Mouse (Mus musculus) monocyte, adult 5-6 weeks (primary cell): Measurements from ENCODE around the gene Rpusd3. TPM values are rescaled to one million over a fixed set of nuclear protein-coding genes. Genes with fewer than 3 reads are reported as not detected.

Experiments used
- ATAC-seq: fragments of 153-309, 156-312 bp; replicated peaks from 2 replicates; pipeline ENCODE4 v1.8.0; 2017; ENCODE audit warnings: mild to moderate bottlenecking; ENCODE audit not compliant: low TSS enrichment, insufficient number of reproducible peaks, severe bottlenecking, poor library complexity, low FRiP score
- total RNA-seq: library from RNA; stranded (forward); fragments of 200-1000, 200-491, 200-594 nt; gene quantifications from 3 replicates; pipeline ENCODE4 v1.2.3, GENCODE M21; 2017

Gene Rpusd3
- 0.96 to 6.9 TPM (median 4.4 TPM) in 3 replicates for total RNA-seq

DNA sequence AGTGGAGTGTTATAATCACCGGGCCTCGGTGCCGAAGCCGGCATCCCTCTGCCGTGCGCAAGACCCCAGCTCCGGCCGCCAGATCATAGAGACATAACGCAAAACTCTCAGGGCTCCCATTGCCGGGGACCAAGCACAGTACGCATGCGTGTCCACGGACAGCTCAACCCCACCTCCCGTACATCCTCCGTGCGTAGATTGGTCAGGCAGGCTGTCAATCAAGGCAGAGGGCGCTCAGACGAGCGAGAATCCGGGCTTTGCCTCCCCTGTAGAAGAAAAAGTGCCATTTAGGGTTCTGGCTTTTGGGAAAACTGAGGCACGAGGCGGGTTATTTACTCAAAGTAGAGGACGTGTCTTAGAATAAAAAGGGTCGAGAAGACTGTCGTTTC lies at the start of gene Rpusd3:
Rpusd3 (minus strand) TSS at position 142 of the 389 bp plus-strand sequence.
- ATAC-seq = peak; percentile 95

DNA sequence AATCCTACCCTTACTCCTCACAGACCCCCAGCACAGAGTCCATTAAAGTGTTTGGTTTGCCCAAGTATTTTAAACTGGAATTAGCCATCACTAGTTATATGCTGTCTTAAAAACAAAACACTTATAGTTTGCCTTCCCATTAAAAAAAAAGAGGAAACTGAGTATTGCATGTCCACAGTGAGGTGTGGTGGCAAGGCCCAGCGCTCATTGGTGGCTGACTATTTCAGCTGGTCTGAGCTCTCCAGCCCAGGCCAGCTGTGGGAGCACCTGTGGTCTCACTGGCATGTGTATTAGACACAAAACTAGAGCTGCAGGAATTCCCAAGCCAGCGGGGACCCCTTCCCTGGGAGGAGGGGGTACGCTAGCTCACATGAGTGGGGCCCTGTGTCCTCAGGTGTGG lies 49.4 kb upstream of the Rpusd3 start:
- no peak for ATAC-seq

DNA sequence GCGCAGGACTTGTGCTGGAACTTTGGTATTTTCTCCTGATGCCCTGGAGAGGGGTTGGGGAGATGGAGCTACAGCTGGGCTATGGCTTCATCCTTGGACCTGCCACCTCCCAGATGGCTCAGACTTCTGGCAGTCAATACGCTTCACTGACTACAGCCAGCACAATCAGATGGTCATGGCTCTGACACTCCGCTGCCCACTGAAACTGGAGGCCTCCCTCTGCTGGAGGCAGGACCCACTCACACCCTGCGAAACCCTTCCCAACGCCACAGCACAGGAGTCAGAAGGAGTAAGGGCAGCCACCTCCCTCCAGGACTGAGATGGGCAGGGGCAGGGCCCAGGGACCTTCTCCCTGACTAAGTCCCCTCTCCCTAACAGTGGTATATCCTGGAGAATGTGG lies 46.5 kb upstream of the Rpusd3 start:
- no peak for ATAC-seq

DNA sequence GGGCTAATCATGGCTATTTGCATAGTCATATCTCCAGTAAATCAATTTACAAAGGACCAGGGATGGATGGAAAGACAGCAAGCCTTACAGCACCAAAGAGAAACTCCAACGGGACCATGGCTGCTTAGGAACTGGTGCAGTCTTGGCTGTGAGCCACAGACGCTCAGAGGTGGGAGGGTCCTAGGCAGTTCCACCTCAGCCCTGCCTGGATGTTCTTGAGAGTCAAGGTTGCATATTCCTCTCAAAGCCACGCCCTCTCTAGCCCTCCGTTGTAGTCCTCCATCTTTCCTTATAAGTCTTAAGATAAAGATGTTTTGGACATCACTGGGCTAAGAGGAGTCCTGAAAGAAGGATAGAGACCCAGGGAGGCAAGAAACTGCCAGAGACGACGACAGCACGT lies 44.9 kb upstream of the Rpusd3 start:
- no peak for ATAC-seq

DNA sequence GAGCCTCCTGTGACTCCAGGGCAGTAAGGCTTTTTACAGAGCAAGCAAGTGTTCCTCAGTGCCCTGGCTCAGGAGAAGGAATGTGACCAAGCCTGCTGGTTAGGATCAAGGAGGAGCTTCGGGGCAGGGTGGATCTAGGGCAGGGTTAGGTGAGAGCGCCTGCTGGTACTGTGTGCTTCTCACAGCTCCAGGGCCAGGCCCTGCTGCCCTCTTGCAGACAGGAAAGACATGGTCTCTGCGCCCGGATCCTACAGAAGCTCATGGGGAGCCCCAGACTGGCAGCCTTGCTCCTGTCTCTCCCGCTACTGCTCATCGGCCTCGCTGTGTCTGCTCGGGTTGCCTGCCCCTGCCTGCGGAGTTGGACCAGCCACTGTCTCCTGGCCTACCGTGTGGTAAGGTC lies 39.5 kb upstream of the Rpusd3 start:
- no peak for ATAC-seq

DNA sequence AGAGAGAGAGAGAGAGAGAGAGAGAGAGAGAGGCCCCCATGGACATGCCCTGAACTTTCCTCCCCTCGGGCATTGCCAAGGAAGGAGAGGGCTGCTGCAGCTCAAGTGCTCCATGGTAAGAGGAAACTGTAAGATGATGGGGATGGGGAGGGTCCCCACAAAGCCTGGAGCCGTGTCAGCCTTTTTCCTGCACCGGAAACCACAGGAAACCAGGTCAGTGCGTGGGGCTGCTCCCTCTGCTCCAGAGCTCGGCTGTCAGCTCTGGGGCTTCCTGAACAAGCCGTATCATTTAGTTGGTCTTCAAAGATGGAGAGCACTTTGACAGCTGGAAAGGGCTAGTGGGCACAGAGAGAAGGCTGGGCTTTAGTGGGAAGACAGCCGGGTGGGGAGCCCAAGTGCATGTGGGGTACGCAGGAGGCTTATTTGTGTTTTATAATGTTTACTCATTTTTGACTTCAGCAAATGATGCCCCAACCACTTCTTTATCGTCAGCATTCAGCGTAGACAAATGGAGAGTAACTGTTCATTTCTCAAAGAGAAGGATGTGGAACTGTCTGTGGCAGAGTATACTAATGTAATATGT lies 38.9 kb upstream of the Rpusd3 start, which contains the start of gene Il17re:
Il17re (plus strand) TSS at position 533 of the 583 bp plus-strand sequence.
- ATAC-seq = no peak

DNA sequence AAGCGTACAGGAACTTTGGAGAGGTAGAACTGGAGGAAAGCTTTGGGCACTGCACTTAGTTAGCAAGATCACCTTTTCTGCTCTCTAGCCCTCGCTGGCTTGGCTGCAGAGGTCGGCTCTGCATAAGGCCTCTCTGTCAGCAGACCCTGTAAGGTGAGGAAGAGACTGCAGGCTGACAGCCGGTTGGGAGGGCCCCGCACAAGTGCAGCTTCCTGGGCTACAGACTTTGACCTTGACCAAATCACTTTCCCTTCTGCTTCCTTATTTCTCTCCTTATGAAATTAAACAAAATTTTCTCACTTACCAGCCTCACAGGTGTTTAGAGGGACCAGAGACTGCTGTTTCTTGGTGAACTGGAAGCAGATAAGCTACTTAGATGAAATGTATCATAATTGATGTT lies 35.9 kb upstream of the Rpusd3 start:
- ATAC-seq = no peak

DNA sequence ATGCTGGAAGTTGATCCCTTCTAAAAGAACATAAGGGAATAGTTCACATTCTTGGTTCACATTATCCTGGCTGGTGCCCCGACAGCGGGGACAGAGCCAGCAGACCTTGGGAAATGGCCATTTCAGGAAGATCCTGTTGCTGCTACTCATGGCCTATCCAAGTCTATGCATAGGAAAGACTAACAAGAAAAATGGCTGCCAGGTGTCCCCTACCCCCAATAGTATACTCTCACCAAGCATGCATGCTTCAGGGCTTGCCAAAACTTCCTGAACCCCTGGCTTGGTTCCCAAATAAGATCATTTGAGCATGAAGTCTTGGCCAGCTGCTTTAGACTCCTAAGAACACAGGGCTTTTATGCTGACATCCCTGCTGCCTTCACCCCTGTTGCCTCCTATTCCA lies 32.7 kb upstream of the Rpusd3 start:
- no peak for ATAC-seq

DNA sequence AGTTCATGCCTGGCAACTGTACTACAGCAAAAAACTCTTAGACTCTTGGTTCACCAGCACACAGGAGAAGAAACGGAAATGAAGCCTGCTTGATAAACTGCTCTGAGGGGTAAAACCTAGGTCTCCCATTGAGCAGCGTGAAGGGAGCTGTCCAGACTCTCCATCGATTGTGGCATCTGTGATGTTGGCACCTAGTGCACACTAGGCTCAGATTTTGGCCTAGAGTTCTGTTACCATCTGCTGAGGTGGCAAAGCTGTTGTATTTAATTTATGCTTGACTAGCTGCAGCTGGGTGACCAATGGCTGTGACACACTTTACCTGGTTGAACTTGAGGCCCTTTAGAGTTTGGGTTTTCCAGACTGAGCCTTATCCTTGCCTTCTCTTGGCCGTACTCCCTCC lies 28.5 kb upstream of the Rpusd3 start:
- ATAC-seq = no peak

DNA sequence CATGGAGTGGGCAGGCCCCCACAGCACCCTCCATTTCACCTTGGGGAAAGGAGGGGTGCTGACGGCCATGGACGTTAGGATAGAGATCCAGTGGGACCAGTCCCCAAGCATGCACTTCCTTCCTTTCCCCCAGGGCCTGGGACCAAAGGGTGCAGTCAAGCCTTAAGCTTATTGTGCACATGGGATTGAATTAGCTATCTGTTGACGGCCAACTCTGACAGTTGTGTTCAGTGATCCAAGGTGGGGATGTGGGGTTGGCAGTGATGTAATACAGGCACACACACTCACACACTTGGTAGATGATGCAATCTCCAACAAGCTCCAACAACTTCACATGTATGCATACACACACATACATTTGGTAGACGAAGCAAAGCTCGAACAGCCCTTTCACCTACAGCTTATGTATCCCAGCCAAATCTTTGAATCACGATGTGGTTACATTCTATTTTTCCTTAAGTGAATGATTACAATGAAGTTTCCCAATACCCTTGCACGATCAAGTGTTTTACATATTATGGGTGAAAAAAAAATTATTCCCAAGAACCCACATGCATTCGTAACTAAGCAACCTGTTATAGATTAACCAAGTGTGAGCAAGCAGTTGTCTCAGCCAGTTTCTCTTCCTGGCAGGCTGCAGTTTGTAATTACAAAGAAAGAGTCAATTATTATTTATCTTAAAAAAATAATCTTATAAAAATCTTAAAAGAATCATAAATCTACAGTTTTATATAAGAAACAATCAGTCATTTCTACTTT lies 25.2 kb upstream of the Rpusd3 start:
- no peak for ATAC-seq

DNA sequence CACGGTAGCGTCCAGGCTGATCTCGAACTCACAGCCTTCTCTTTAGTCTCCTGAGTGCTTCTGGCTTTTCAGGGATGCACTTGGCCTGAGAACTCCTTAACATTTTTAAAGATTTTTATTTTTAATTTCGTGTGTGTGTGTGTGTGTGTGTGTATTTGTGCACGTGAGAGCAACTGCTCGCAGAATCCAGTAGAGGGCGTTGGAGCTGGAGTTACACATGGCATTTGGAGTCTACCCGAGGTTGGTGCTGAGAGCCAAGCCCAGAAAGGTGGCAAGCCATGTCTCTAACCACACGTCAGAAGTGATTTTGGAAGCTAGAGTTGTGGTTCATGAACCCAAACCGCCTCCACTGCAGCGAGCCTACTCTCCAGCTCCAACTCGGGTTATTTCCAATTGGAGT lies 24.0 kb upstream of the Rpusd3 start:
- ATAC-seq = 0 out of 2 replicates have a peak, but pooled peaks have one; percentile 14

DNA sequence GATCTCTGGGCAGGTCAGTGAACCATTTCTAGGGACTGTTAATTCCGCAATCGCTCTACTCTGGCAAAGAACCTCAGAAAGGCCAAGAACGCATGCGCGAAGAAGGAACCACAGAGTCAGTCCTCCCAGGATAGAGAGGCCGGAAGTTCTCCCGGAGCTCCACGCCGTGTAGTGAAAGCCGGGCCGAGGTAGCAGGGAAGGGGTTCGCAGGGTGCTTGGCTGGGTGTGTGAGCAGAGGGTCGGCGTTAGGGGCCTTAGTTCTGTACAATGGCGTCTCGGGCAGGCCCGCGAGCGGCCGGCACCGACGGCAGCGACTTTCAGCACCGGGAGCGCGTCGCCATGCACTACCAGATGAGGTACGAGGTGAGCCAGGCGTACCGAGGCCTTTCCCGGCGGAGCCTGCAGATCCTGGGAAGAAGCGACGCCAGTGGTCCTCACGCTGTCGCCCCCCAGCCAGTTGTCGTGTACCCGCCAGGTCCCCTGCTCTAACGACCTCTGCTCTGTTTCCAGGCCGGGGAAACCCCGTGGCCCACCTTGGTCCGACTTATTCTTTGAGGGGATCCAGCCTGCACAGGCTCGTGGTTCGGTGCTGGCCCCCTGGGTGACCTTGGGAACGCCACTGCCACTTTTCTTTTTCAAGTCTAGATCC lies 23.4 kb upstream of the Rpusd3 start, which contains the start of gene Jagn1:
Jagn1 (plus strand) TSS at position 128 of the 649 bp plus-strand sequence.
- peak; percentile 90 for ATAC-seq

DNA sequence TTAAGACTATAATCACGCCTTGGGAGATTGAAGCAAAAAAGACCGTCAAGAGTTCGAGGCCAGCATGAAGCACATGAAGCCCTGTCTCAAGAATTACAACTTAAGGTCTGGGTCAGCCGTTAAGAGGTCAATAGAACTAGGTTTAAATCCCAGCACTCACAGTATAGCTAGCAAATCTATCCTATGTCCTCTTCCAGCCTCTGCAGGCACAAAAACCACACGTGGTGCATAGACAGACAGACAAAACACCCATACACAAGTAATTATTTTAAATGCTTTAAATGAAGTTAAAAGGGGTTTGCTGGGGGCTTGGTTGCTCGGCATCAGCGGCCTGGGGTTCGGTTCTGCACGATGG lies 22.9 kb upstream of the Rpusd3 start:
- ATAC-seq = no peak

DNA sequence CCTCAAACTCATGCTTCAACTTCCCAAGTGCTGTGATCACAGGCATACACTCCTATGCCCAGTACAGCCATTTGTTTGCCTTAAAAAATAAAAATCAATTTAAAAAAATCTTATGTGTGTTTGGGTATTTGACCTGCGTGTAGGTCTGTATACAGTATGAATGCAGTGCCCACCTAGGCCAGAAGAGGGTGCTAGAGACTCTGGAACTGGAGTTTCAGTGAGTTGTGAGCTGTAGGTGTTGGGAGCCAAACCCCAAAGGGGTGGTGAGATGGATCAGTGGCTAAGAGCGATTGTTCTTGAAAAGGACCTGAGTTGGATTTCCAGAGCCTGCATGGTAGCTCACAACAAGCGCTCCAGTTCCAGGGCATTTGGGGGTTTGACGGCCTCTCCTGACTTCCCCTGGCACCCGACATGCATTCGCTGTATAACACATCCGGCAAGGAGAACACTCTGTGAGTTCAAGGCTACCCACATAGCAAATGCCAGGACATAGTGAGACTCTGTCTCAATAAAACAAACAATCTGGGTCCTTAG lies 22.1 kb upstream of the Rpusd3 start:
- peak; percentile 77 for ATAC-seq

DNA sequence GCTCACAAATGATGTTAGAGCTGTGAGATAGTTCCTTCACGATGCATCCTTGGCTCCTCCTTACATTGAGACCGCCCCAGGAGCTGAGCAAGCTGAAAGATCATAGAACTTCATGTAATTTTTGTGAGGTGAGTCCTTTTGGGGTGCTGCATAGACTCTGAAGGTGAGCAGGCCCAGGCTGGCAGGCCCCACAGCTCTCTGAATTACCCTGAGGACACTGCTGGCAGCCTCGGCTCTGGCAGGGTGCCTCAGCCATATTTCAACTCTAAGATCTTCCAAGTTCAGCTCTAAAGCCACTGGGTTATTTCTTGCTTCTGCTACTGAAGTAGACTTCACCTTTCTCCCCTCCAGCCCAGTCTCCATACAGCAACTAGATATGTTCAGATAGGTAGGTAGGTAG lies 21.5 kb upstream of the Rpusd3 start:
- ATAC-seq = no peak

DNA sequence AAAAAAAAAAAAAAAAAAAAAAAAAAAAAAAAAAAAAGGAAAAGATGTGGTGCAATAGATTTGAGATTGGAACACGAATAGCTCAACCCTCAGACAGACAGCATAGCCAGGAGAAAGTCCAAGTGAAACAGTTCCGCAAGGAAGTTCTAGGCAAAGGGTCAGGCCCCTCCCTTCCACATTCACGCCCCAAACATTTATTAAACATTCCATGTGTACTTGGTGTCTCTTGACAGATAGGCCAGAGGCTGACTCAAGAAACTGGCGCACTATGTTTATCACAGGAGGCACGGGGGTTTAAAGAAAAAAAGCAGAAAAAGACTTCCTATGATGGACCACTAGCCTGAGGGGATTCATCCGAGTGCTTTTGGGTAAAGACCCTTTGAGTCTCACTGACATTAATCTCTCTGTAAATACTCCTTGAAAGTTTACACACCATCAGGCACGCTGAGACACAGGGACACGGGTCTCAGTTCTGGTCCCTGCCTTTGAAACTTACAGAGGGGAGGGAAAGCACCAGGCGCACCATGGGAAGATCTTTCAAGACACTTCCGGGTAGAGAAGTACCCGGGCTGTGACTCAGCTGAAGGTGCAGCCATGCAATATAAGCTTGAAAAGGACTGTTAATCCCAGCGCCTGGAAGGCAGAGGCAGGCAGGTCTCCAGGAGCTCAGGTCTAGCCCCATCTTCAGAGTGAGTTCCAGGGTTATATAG lies 19.7 kb upstream of the Rpusd3 start:
- ATAC-seq = no peak

DNA sequence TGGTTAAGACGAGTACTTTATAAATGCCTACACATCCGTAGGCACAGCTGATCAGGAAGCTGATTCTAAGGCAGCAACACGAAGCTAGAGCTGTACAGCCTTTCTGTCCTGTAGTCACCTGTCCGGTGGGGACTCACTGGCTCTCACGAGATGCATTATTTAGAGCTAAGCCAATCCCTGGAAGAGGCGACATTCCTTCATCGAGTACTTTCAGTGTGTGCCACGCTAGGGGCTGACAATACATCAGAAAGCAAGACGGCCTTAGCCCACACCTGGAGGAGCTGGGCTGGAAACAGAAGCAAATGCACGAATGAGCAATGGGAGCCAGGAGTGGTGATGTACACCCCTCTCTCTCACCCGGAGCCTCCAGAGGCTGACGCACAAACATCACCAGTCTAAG lies 18.0 kb upstream of the Rpusd3 start:
- ATAC-seq = no peak

DNA sequence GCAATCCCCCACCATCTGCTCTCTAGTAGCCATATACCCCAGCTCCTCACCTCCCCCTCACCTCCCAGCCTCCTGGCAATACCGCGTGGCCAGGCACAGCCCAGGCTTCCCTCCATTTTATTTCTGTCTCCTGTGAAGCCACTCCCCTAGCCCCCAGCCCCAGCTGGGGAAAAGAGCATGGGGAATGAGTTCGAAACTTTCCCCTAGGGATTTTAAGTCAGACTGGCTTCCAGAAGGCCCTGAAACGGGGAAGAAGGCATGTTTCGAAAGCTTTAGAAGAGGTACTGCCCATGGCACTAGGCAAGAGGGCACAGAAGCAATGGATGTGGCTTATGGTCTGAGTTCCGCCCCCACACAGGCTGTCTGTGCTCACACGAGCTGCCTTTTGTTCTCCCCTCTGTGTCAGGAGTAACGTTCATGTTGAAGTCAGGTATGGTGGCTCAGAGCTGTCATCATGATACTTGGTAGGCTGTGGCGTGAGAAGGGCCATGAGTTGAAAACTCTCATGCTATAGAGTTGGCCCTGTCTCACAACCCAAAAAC lies 16.6 kb upstream of the Rpusd3 start, which contains the start of gene Cidec:
Cidec (minus strand) TSS at position 97 of the 542 bp plus-strand sequence.
- ATAC-seq = no peak

DNA sequence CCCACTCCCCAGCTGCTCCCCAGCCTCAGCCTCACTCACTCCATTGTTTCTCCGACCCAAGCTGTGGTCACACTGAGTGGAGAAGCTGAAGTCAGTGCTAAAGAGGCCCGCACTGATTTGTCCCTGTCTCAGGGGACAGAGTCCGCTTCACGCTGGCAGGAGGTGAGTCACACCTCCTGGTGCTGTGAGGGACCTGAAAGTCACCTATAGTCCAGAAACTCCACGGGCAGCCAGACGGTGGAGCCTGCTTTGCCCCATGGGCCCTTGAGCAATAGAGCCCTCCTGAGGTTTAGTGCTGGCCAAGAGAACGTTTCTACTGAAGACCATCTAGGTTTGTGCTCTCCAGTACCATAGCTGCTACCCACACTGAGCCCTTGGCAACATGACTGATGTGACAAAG lies 15.6 kb upstream of the Rpusd3 start:
- ATAC-seq = no peak
